In genomic region chr8:10952706-10953105, GRCm38 (mm10) we compare ENCODE assay signal across 17 mouse cellular contexts. TPM values are rescaled to one million over a fixed set of nuclear protein-coding genes. Genes with fewer than 3 reads are reported as not detected.
DNase-seq lines count a peak whose midpoint lies in the region; ATAC-seq and TF ChIP-seq lines count a peak whose summit lies in the region.
"Had no signal": no experiment of that assay in that cellular context is flagged by ENCODE, and none has a peak within 500 bp of the region (broad histone marks: within the 10 kb centered on the region; RNA-seq: fewer than 3 reads in every experiment).

No protein-coding gene starts in this region.

- CTCF ChIA-PET in Patski (lab: Charles Lee), result interaction anchor here (1.1 to 1.9 kb wide), 6 partner anchors 12 to 346 kb away, joined by 3 to 7 read pairs (median 4); no protein-coding TSS in a partner anchor

- 44% methylated on average over 5 of the region's 5 CpGs for WGBS in midbrain, embryonic 10.5 days
- 29% methylated on average over 5 of the region's 5 CpGs for whole genome bisulfite sequencing in midbrain, embryonic 15.5 days
- WGBS in limb, embryonic 10.5 days, result 53% methylated on average over 5 of the region's 5 CpGs

- no peak for TF ChIP-seq CTCF in Patski (IDR thresholded peaks at IDR 0.05)

- peak; percentile 15 for DNase-seq in gastrocnemius, adult 18-20 months (ENCODE audit: low spot score)
- DNase-seq in gastrocnemius, postnatal 25 days, result no peak
- DNase-seq in midbrain, embryonic 10.5 days (ENCODE audit: low spot score), result no peak
- no peak for DNase-seq in Patski (ENCODE audit: low read depth, low spot score)
- DNase-seq in limb, embryonic 10.5 days (ENCODE audit: low spot score), result no peak
- no peak for DNase-seq in lung, adult 18-20 months
- no peak for DNase-seq in liver
- DNase-seq: cerebellum, postnatal 10 days; kidney, adult 9 months; liver, postnatal 0 days; lung, postnatal 36 days; thymus, postnatal 14 days had no signal

- in situ Hi-C loops in Patski (cut with MboI; ENCODE audit: low pct_unique_long_range_greater_than_20kb), result no loop called here

- no peak for ATAC-seq in midbrain, embryonic 15.5 days (replicated peaks)
- peak; percentile 7 for ATAC-seq in Patski
- ATAC-seq: inflammation-experienced regulatory T-cells, adult 6 months; liver, postnatal 0 days had no signal

- H3K4me3 ChIP-seq in midbrain, embryonic 10.5 days, result no peak overlapping the region
- no peak overlapping the region for H3K4me3 ChIP-seq in midbrain, embryonic 15.5 days
- H3K4me3 ChIP-seq in limb, embryonic 10.5 days, result no peak overlapping the region
- H3K4me3 ChIP-seq: left cerebral cortex, adult 2 months; midbrain, embryonic 12.5 days had no signal

- no peaks in the 10 kb centered on the region for H3K9me3 ChIP-seq in midbrain, embryonic 10.5 days (replicated peaks)
- H3K9me3 ChIP-seq in midbrain, embryonic 15.5 days, result no peaks in the 10 kb centered on the region
- no peaks in the 10 kb centered on the region for H3K9me3 ChIP-seq in limb, embryonic 10.5 days (replicated peaks)
- H3K9me3 ChIP-seq: midbrain, embryonic 12.5 days had no signal

- H3K4me1 ChIP-seq in midbrain, embryonic 10.5 days, result peaks cover 55% of the 10 kb centered on the region
- peaks cover 20% of the 10 kb centered on the region; the same call in 1 of the 2 replicates for H3K4me1 ChIP-seq in midbrain, embryonic 15.5 days
- H3K4me1 ChIP-seq in limb, embryonic 10.5 days, result peaks cover 32% of the 10 kb centered on the region

- peaks cover 28% of the 10 kb centered on the region for H3K27me3 ChIP-seq in midbrain, embryonic 10.5 days (ENCODE audit: low read depth, poor library complexity, severe bottlenecking)
- peaks cover 6% of the 10 kb centered on the region; the same call in 1 of the 2 replicates for H3K27me3 ChIP-seq in midbrain, embryonic 15.5 days (replicated peaks)
- no peaks in the 10 kb centered on the region for H3K27me3 ChIP-seq in Patski
- no peaks in the 10 kb centered on the region for H3K27me3 ChIP-seq in limb, embryonic 10.5 days (ENCODE audit: low read depth, poor library complexity, severe bottlenecking)

- H3K4me2 ChIP-seq in midbrain, embryonic 15.5 days, result no peak overlapping the region
- H3K4me2 ChIP-seq: heart, embryonic 11.5 days; midbrain, embryonic 12.5 days had no signal

- H3K9ac ChIP-seq in midbrain, embryonic 15.5 days, result no peak overlapping the region
- H3K9ac ChIP-seq: liver, postnatal 0 days; midbrain, embryonic 12.5 days had no signal

- POLR2A ChIA-PET in Patski (lab: Charles Lee), result interaction anchor here (1.1 to 2.5 kb wide), 4 partner anchors 16 to 74 kb away, joined by 3 to 10 read pairs (median 3); partner anchors contain the start of gene Irs2

- H3K36me3 ChIP-seq in midbrain, embryonic 10.5 days, result no peaks in the 10 kb centered on the region
- no peaks in the 10 kb centered on the region for H3K36me3 ChIP-seq in midbrain, embryonic 15.5 days (replicated peaks)
- H3K36me3 ChIP-seq in limb, embryonic 10.5 days, result no peaks in the 10 kb centered on the region
- H3K36me3 ChIP-seq: midbrain, embryonic 12.5 days had no signal

- H3K27ac ChIP-seq in midbrain, embryonic 10.5 days (replicated peaks), result peak overlapping the region; percentile 73
- no peak overlapping the region for H3K27ac ChIP-seq in midbrain, embryonic 15.5 days
- peak overlapping the region; percentile 79 for H3K27ac ChIP-seq in limb, embryonic 10.5 days
- H3K27ac ChIP-seq: left cerebral cortex, adult 2 months; midbrain, embryonic 12.5 days had no signal

RNA-seq across cellular contexts. Expression of gene Irs2, which starts 55.6 kb away (rescaled TPM):
- total RNA-seq in gastrocnemius, adult 18-20 months (2021), result 10 to 100 TPM; 17.4 to 73.1 TPM
- 10 to 100 TPM in 1 of 2 experiments, 1 to 10 TPM in 1; 7.7 to 12.7 TPM for total RNA-seq in gastrocnemius, postnatal 25 days (2021)
- 5.6 and 5.9 TPM in 2 replicates for polyA plus RNA-seq in midbrain, embryonic 10.5 days (2016; fragmentation: Nextera tagmentation; extraction: Ambion mirVana)
- 6.8 and 6.9 TPM in 2 replicates for polyA plus RNA-seq in midbrain, embryonic 15.5 days (2015; fragmentation: Nextera tagmentation; extraction: Ambion mirVana)
- 37.8 TPM for polyA plus RNA-seq in Patski (2021)
- polyA plus RNA-seq in limb, embryonic 10.5 days (2016; fragmentation: Nextera tagmentation; extraction: Ambion mirVana), result 5.8 and 9.7 TPM in 2 replicates
